Mouse (Mus musculus) myocyte (in vitro differentiated cells): ENCODE results near the gene Smg6. TPM values are rescaled to one million over a fixed set of nuclear protein-coding genes. Genes with fewer than 3 reads are reported as not detected.

ENCODE experiments used
- H3K27me3 ChIP-seq: one replicate; pipeline ENCODE4 v1.6.1; 2011; ENCODE audit not compliant: control insufficient read depth, insufficient read depth, insufficient read length
- H3K36me3 ChIP-seq: one replicate; pipeline ENCODE4 v1.6.1; 2011; ENCODE audit not compliant: control insufficient read depth, insufficient read depth
- H3K4me2 ChIP-seq: one replicate; pipeline ENCODE4 v1.6.1; 2011; ENCODE audit warnings: low read depth, control low read depth
- H3K4me3 ChIP-seq: one replicate; pipeline ENCODE4 v1.5.1; 2011; ENCODE audit warnings: mild to moderate bottlenecking, control low read depth, moderate library complexity
- H3K79me2 ChIP-seq: one replicate; pipeline ENCODE4 v1.6.1; 2011; ENCODE audit not compliant: control insufficient read depth, insufficient read depth
- H3ac ChIP-seq: one replicate; pipeline ENCODE4 v1.6.1; 2011; ENCODE audit not compliant: control insufficient read depth, insufficient read length
- CEBPB ChIP-seq: IDR thresholded peaks from 2 replicates; pipeline ENCODE4 v1.6.1; 2011; ENCODE audit warnings: mild to moderate bottlenecking, moderate library complexity; ENCODE audit not compliant: poor library complexity, insufficient read depth, severe bottlenecking
- E2F4 ChIP-seq: IDR thresholded peaks from one replicate; pipeline ENCODE4 v1.6.1; 2011; ENCODE audit warnings: mild to moderate bottlenecking, control low read depth, moderate library complexity; ENCODE audit not compliant: insufficient read depth
- MAX ChIP-seq: IDR thresholded peaks from one replicate; pipeline ENCODE4 v1.6.1; 2011; ENCODE audit warnings: low read depth, mild to moderate bottlenecking, control low read depth
- MYOD1 ChIP-seq, 3 experiments: IDR thresholded peaks; one replicate each; pipeline ENCODE4 v1.6.1; 2011; ENCODE audit warnings: control low read depth in 2 of 3, low read depth in 2 of 3, mild to moderate bottlenecking in 2 of 3, moderate library complexity in 1 of 3; ENCODE audit not compliant: insufficient read length in 2 of 3, control insufficient read depth in 1 of 3
- MYOG ChIP-seq, 3 experiments: IDR thresholded peaks; one replicate each; pipeline ENCODE4 v1.6.1; 2011; ENCODE audit warnings: control low read depth in 2 of 3, low read depth in 2 of 3, mild to moderate bottlenecking in 2 of 3; ENCODE audit not compliant: insufficient read length in 2 of 3, control insufficient read depth in 1 of 3, insufficient read depth in 1 of 3
- POLR2A ChIP-seq: IDR thresholded peaks from one replicate; pipeline ENCODE4 v1.6.1; 2011; ENCODE audit warnings: low read depth, mild to moderate bottlenecking, control low read depth, moderate library complexity; ENCODE audit not compliant: insufficient read length
- POLR2AphosphoS2 ChIP-seq: IDR thresholded peaks from one replicate; pipeline ENCODE4 v1.6.1; 2011; ENCODE audit warnings: low read depth, control low read depth; ENCODE audit not compliant: insufficient read length
- REST ChIP-seq: IDR thresholded peaks from one replicate; pipeline ENCODE4 v1.6.1; 2011; ENCODE audit warnings: mild to moderate bottlenecking, control low read depth, moderate library complexity; ENCODE audit not compliant: insufficient read depth, insufficient read length
- SRF ChIP-seq: IDR thresholded peaks from one replicate; pipeline ENCODE4 v1.6.1; 2011; ENCODE audit warnings: low read depth; ENCODE audit not compliant: control insufficient read depth, insufficient read length
- TCF12 ChIP-seq: IDR thresholded peaks from one replicate; pipeline ENCODE4 v1.6.1; 2011; ENCODE audit warnings: mild to moderate bottlenecking, control low read depth; ENCODE audit not compliant: poor library complexity, insufficient read depth, severe bottlenecking
- TCF3 ChIP-seq: IDR thresholded peaks from one replicate; pipeline ENCODE4 v1.6.1; 2011; ENCODE audit warnings: low read depth, control low read depth; ENCODE audit not compliant: insufficient read length
- USF1 ChIP-seq: IDR thresholded peaks from one replicate; pipeline ENCODE4 v1.6.1; 2011; ENCODE audit warnings: low read depth, mild to moderate bottlenecking, control low read depth, moderate library complexity
- polyA plus RNA-seq: library from polyadenylated mRNA; unstranded; fragments of >200 nt; fragmentation: generic; extraction: Trizol; gene quantifications from one replicate; pipeline ENCODE4 v1.2.1, GENCODE M21; 2012; ENCODE audit warnings: missing spikeins

Gene Smg6
- polyA plus RNA-seq, 1 experiment: 14.7 TPM

- Histone ChIP-seq H3K27me3 (no peaks in the 10 kb centered on the region), H3K4me3 (no peak overlapping the region), H3K79me2 (no peaks in the 10 kb centered on the region), H3K4me2 (no peak overlapping the region), H3K36me3 (no peaks in the 10 kb centered on the region), H3ac (no peak overlapping the region)
- TF ChIP-seq SRF: no peak
- no peak for TF ChIP-seq CEBPB
- TF ChIP-seq POLR2A: no peak
- TF ChIP-seq TCF12: no peak
- no peak for TF ChIP-seq MYOD1 (IDR thresholded peaks at IDR 0.05; ENCODE audit: control insufficient read depth in 1 of 3, insufficient read length in 2 of 3, low read depth in 2 of 3)
- TF ChIP-seq USF1: no peak
- TF ChIP-seq POLR2AphosphoS2: no peak
- TF ChIP-seq REST: no peak
- no peak for TF ChIP-seq MYOG (IDR thresholded peaks at IDR 0.05; ENCODE audit: control insufficient read depth in 1 of 3, insufficient read depth in 1 of 3, insufficient read length in 2 of 3, low read depth in 2 of 3)
- TF ChIP-seq E2F4: no peak
- TF ChIP-seq MAX: no peak
Measured at GRCm38 (mm10) chr11:75032946-75033345, 107.3 kb downstream of the Smg6 start.

- H3K4me3 ChIP-seq: no peak overlapping the region
- TF ChIP-seq MAX: no peak
- TF ChIP-seq USF1: no peak
- no peak for TF ChIP-seq POLR2A
- TF ChIP-seq CEBPB: no peak
- no peak for TF ChIP-seq E2F4
- TF ChIP-seq POLR2AphosphoS2: no peak
- no peak for TF ChIP-seq TCF3
- no peak for TF ChIP-seq SRF
- no peak for TF ChIP-seq TCF12
- TF ChIP-seq MYOD1 (IDR thresholded peaks at IDR 0.05; ENCODE audit: control insufficient read depth in 1 of 3, insufficient read length in 2 of 3, low read depth in 2 of 3): no peak
- no peak for TF ChIP-seq REST
- TF ChIP-seq MYOG (IDR thresholded peaks at IDR 0.05; ENCODE audit: control insufficient read depth in 1 of 3, insufficient read depth in 1 of 3, insufficient read length in 2 of 3, low read depth in 2 of 3): no peak
Measured at GRCm38 (mm10) chr11:75033581-75034067, 108.0 kb downstream of the Smg6 start.

GRCm38 (mm10) chr11:75034104-75034503, 108.5 kb downstream of the Smg6 start:
- Histone ChIP-seq H3ac (no peak overlapping the region), H3K4me3 (no peak overlapping the region)
- TF ChIP-seq TCF12 (no peak), USF1 (no peak), E2F4 (no peak)

More at GRCm38 (mm10) chr11:75033581-75034067, 108.0 kb downstream of the Smg6 start:
- no peaks in the 10 kb centered on the region for H3K27me3 ChIP-seq
- no peaks in the 10 kb centered on the region for H3K79me2 ChIP-seq
- no peaks in the 10 kb centered on the region for H3K36me3 ChIP-seq
- H3K4me2 ChIP-seq: no peak overlapping the region
- no peak overlapping the region for H3ac ChIP-seq

GRCm38 (mm10) chr11:75044333-75044732, 118.7 kb downstream of the Smg6 start:
- Histone ChIP-seq H3K4me3 (no peak overlapping the region), H3K79me2 (no peaks in the 10 kb centered on the region), H3K27me3 (no peaks in the 10 kb centered on the region), H3K4me2 (no peak overlapping the region), H3K36me3 (peaks cover 12% of the 10 kb centered on the region), H3ac (no peak overlapping the region)
- TF ChIP-seq SRF: no peak
- TF ChIP-seq MYOD1 (IDR thresholded peaks at IDR 0.05; ENCODE audit: control insufficient read depth in 1 of 3, insufficient read length in 2 of 3, low read depth in 2 of 3): no peak
- TF ChIP-seq TCF3: no peak
- no peak for TF ChIP-seq MAX
- TF ChIP-seq POLR2AphosphoS2: no peak
- no peak for TF ChIP-seq REST
- no peak for TF ChIP-seq CEBPB
- TF ChIP-seq MYOG (IDR thresholded peaks at IDR 0.05; ENCODE audit: control insufficient read depth in 1 of 3, insufficient read depth in 1 of 3, insufficient read length in 2 of 3, low read depth in 2 of 3): no peak
- TF ChIP-seq POLR2A: no peak
- no peak for TF ChIP-seq E2F4
- TF ChIP-seq USF1: no peak
- TF ChIP-seq TCF12: no peak

More at GRCm38 (mm10) chr11:75034104-75034503, 108.5 kb downstream of the Smg6 start:
- peaks cover 2% of the 10 kb centered on the region for H3K36me3 ChIP-seq
- H3K27me3 ChIP-seq: no peaks in the 10 kb centered on the region
- H3K79me2 ChIP-seq: no peaks in the 10 kb centered on the region
- no peak overlapping the region for H3K4me2 ChIP-seq

- no peak overlapping the region for H3K4me2 ChIP-seq
- no peaks in the 10 kb centered on the region for H3K79me2 ChIP-seq
- no peaks in the 10 kb centered on the region for H3K27me3 ChIP-seq
- no peak overlapping the region for H3K4me3 ChIP-seq
- TF ChIP-seq SRF (no peak), CEBPB (no peak), REST (no peak), MYOD1 (IDR thresholded peaks at IDR 0.05; ENCODE audit: control insufficient read depth in 1 of 3, insufficient read length in 2 of 3, low read depth in 2 of 3) (no peak), POLR2AphosphoS2 (no peak)
- no peak overlapping the region for H3ac ChIP-seq
- H3K36me3 ChIP-seq: peaks cover 11% of the 10 kb centered on the region
Measured at GRCm38 (mm10) chr11:75045822-75046221, 120.2 kb downstream of the Smg6 start.
